Mouse (Mus musculus) mature B cell (primary cell): ENCODE results near the gene Fam186a.
"Not testable (repeated sequence)": the region's sequence is repeated elsewhere in the genome, so short reads cannot be mapped to it uniquely, and the experiment has no call there.

Experiments
- in situ Hi-C: fragments of 300-500 bp; cut with MboI; formaldehyde crosslinking; loops from 2 replicates; pipeline ENCODE4 v1.14.3; 2019

The Fam186a gene

GRCm38 (mm10) chr15:99934501-99934900, 32.4 kb downstream of the Fam186a start:
- in situ Hi-C loops = no loop called here

GRCm38 (mm10) chr15:99931231-99931630, 35.6 kb downstream of the Fam186a start:
- in situ Hi-C loops = no loop called here

GRCm38 (mm10) chr15:99919601-99920158, 47.2 kb downstream of the Fam186a start:
- in situ Hi-C loops = no loop called here

- in situ Hi-C loops = no loop called here
These were observed 49.6 kb downstream of the Fam186a start for GRCm38 (mm10) chr15:99917264-99917663.

GRCm38 (mm10) chr15:99914613-99915012, 52.2 kb downstream of the Fam186a start:
- in situ Hi-C loops = no loop called here

- in situ Hi-C loops = no loop called here
These were observed 55.1 kb downstream of the Fam186a start for GRCm38 (mm10) chr15:99911785-99912184.

- in situ Hi-C loops = not testable (repeated sequence)
These were observed 57.4 kb downstream of the Fam186a start for GRCm38 (mm10) chr15:99909339-99909996.

- in situ Hi-C loops = no loop called here
These were observed 59.3 kb downstream of the Fam186a start for GRCm38 (mm10) chr15:99907514-99907913.

- in situ Hi-C loops = no loop called here
These were observed 59.8 kb downstream of the Fam186a start for GRCm38 (mm10) chr15:99907041-99907440.

GRCm38 (mm10) chr15:99904841-99905240, 62.0 kb downstream of the Fam186a start:
- in situ Hi-C loops = no loop called here

- in situ Hi-C loops = no loop called here
These were observed 62.5 kb downstream of the Fam186a start for GRCm38 (mm10) chr15:99904333-99904732.

GRCm38 (mm10) chr15:99903227-99903626, 63.6 kb downstream of the Fam186a start:
- in situ Hi-C loops = no loop called here

- in situ Hi-C loops = no loop called here
These were observed 64.1 kb downstream of the Fam186a start for GRCm38 (mm10) chr15:99902786-99903185.

GRCm38 (mm10) chr15:99896621-99897020, 70.2 kb downstream of the Fam186a start:
- in situ Hi-C loops = no loop called here

- in situ Hi-C loops = no loop called here
These were observed 75.5 kb downstream of the Fam186a start for GRCm38 (mm10) chr15:99891355-99891754.

- in situ Hi-C loops = no loop called here
These were observed 76.2 kb downstream of the Fam186a start for GRCm38 (mm10) chr15:99890412-99891236.

GRCm38 (mm10) chr15:99889275-99889874, 77.5 kb downstream of the Fam186a start:
- in situ Hi-C loops = no loop called here

GRCm38 (mm10) chr15:99887130-99887529, 79.7 kb downstream of the Fam186a start:
- in situ Hi-C loops = not testable (repeated sequence)

- in situ Hi-C loops = no loop called here
These were observed 82.8 kb downstream of the Fam186a start for GRCm38 (mm10) chr15:99884038-99884437.

- in situ Hi-C loops = no loop called here
These were observed 88.3 kb downstream of the Fam186a start for GRCm38 (mm10) chr15:99878541-99878940.

GRCm38 (mm10) chr15:99875334-99875869, 91.5 kb downstream of the Fam186a start, which contains the start of gene Lima1:
Gene Lima1, minus strand, starts transcription at chr15:99875456.
- in situ Hi-C loops = no loop called here
